Mouse (Mus musculus) c-Kit-positive CD71-positive TER-119-negative erythroid progenitor cells, embryonic 14.5 days (primary cell): ENCODE results near the gene Oser1.
A peak's percentile ranks its signal among the peaks of the same experiment; 100 is the strongest.
"Not testable (repeated sequence)": the region's sequence is repeated elsewhere in the genome, so short reads cannot be mapped to it uniquely, and the experiment has no call there.

Source experiments
- DNase-seq: peaks from one replicate; pipeline ENCODE4 v3.0.0-alpha.2; 2013; ENCODE audit warnings: low read depth

Gene Oser1

GRCm38 (mm10) chr2:163424597-163424996 lies at the start of gene Oser1:
TSS of gene Oser1 (minus strand) at chr2:163424697.
- DNase-seq: no peak

GRCm38 (mm10) chr2:163472466-163472851 lies 48.0 kb upstream of the Oser1 start, which contains the start of gene Fitm2:
TSS of gene Fitm2 (minus strand) at chr2:163472629.
- DNase-seq: peak; percentile 96

DNA sequence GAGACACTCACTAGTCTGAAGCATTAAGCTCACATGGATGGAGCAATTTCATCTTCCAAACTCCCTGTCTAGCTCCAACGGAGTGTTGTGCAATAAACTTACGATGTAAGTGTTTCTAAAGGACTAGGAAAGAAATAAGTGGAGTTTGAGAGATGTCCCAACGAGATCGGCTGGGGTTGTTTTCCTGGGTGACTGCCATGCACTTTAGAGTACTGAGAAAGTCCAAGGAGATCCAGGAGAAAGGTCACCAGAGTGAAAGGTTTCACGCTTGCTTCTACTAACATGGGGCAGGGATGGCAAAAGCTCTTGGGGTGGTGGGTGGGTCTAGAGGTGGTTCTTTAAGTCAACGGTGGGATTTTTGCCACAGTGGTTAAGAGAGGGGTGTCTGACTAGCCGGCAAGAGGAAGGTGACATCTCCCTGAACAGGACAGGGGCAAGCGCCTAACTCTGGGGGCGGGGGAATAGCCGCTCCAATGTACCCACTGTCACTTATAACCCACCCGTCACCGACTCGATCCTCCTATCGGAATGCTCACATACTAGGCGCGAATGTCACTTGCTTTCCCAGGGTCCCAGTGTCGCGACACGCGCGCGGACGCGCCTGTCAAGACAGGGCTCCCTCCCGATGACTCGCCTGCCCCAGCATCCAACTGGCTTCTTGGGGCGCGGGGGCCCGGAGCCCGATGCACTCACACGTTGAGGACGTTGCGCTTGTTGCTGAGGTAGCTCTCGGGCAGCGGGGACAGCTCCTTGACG lies 47.4 kb upstream of the Oser1 start:
- DNase-seq: peak; percentile 11

DNA sequence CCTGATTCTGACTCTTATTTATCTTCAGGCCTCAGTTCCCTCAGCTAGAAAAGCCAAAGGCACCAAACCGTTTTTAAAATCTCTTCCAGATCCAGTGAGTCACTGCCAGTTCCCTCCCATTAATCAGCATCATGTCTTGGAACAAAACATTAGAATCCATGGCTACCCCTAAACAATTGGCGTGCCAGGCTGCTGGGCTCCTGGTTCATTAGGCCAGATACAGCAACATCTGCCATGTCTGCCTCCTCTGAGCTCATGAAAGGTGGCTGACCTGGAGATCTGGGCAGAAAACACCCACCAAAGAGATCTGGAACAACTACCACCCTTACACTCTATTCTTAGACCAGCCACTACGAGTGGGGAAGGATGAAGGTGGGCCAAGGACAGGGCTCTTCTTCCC lies 46.6 kb upstream of the Oser1 start:
- DNase-seq: no peak

GRCm38 (mm10) chr2:163469711-163470110 lies 45.2 kb upstream of the Oser1 start:
- no peak for DNase-seq

- DNase-seq: no peak
Measured at GRCm38 (mm10) chr2:163468866-163469265, 44.4 kb upstream of the Oser1 start.

DNA sequence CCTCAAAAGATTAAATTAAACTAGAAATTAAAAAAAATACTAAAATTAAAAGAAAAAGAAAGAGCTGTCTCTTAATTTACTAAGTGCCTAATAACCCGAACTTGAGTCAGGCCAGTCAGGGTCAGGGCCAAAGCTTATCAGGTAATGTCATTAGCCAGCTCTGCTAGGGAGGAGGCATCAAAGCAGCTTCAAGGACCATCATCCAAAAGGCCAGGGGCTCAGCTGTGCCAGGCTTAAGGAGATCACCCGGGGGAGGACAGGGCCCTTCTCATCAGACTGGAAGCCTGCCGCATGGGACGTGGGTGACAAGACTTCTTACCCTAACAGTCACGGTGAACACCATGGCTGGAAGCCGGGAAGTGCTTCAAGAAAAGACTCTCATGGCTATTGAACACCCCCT lies 43.1 kb upstream of the Oser1 start:
- DNase-seq: no peak

GRCm38 (mm10) chr2:163466771-163467170 lies 42.3 kb upstream of the Oser1 start:
- DNase-seq: no peak

GRCm38 (mm10) chr2:163464562-163464961 lies 40.1 kb upstream of the Oser1 start:
- DNase-seq: no peak

GRCm38 (mm10) chr2:163463998-163464397 lies 39.5 kb upstream of the Oser1 start:
- DNase-seq: no peak

- no peak for DNase-seq
Measured at GRCm38 (mm10) chr2:163463251-163463769, 38.8 kb upstream of the Oser1 start.

DNA sequence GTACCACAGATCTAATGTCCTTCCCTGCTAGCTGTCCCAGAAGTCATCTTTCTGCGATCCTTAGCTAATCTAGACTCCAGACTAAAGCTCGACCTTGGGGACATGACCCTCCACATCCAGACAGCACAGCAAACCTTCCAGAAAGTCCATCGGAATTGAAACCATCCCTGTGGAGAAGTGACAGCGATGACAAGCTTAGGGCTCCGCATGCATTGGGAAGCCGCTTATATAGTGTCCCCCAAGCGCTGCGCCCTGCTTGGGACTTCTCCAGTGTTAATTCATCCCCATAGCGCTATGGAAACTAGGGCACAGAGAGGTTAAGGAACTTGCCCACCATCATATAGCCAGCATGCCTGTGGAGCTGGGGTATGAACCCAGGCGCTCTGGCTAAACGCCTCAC lies 38.3 kb upstream of the Oser1 start:
- no peak for DNase-seq

DNA sequence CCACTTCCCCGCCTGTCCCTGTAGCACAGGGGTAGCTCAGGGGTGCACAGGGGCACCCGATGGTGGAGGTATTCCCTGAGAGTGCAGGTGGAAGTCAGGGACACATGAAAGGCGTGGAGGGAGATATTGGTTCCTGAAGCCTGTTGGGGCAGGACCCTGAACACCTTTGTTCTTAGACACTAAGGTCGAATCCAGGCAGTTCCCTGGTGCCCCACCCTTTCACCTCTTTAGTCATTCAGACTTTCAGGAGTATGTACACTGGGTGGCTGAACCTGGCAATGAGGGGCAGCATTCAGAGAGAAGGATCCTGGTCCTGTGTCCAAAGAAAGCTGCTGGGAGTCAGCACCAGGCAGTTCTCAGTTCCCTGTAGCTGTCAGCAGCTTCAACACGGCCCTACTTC lies 37.9 kb upstream of the Oser1 start:
- DNase-seq: no peak

GRCm38 (mm10) chr2:163461307-163461706 lies 36.8 kb upstream of the Oser1 start:
- not testable (repeated sequence) for DNase-seq

DNA sequence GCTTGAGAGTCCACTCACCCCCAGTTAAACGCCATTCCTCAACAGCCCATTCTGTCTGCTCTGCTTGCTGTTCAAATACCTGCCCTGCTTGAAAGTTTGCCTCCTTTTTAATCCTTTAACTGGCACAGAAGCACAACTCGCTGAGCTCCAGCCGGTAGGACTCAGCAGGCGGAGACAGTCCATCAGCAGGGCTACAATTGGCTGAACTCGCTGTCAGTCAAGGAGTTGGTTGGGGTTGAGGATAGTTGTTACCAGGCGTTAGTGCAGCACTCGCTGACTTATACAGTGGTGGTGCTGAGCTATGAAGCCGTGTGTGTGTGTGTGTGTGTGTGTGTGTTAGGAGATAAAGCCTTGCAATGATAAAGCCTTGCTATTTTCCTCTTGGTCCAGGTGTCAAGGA lies 36.1 kb upstream of the Oser1 start:
- DNase-seq: no peak

GRCm38 (mm10) chr2:163459380-163459779 lies 34.9 kb upstream of the Oser1 start:
- no peak for DNase-seq

- DNase-seq: peak; percentile 7
Measured at GRCm38 (mm10) chr2:163458539-163459265, 34.2 kb upstream of the Oser1 start.

- DNase-seq: no peak
Measured at GRCm38 (mm10) chr2:163453378-163453777, 28.9 kb upstream of the Oser1 start.

GRCm38 (mm10) chr2:163452738-163453137 lies 28.2 kb upstream of the Oser1 start:
- no peak for DNase-seq

GRCm38 (mm10) chr2:163450668-163451295 lies 26.3 kb upstream of the Oser1 start:
- DNase-seq: no peak

DNA sequence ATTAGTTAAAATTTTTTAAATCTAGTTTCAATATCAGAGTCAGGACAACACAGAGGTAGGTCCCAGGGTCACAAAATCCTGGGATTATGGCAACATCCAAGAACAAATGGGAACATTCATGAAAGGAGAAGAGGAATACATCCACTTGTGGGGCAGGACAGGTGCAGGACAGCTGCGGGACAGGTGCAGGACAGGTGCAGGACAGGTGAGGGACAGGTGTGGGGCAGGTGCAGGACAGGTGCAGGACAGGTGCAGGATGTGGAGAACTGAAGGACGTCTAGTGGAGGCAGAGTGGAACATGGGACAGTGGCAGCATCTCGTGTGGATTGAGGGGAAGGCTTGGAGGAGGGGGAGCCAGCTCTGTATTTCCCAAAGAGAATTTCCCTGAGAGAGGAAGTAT lies 24.8 kb upstream of the Oser1 start:
- no peak for DNase-seq

- no peak for DNase-seq
Measured at GRCm38 (mm10) chr2:163447375-163447774, 22.9 kb upstream of the Oser1 start.

- no peak for DNase-seq
Measured at GRCm38 (mm10) chr2:163444017-163444416, 19.5 kb upstream of the Oser1 start.
